In the genomic region with DNA sequence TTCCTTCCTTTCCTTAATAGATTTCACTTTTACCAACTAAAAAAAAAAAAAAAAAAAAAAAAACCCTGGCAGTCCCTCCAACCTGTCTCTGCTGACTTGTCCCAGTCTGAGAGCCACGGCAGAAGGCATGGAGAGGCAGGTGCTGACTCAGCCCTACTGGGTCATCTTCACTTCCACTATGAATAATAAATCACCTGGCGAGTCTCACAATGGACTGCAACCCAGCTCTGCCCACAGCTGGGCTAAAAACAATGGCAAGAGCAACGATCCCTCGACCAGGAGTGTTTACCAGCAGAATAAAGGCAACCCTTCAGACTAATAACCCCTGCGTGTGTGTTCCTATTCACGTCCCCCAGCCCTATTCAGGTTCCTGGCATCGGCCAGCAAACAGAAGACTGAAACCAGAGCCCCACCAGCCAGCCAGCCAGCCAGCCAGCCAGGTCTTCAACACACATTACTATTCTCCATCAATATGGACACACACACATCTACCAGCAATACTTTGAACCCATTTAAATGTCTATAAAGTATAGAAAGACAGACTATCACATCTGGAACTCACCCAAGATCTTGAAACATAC, we compare ENCODE assay signal across 12 mouse cellular contexts. TPM values are rescaled to one million over a fixed set of nuclear protein-coding genes. Genes with fewer than 3 reads are reported as not detected.
DNase-seq lines count a peak whose midpoint lies in the region; ATAC-seq and TF ChIP-seq lines count a peak whose summit lies in the region.
"Had no signal": no experiment of that assay in that cellular context is flagged by ENCODE, and none has a peak within 500 bp of the region (broad histone marks: within the 10 kb centered on the region; RNA-seq: fewer than 3 reads in every experiment).

No protein-coding gene starts in this region.

- TF ChIP-seq CTCF in midbrain, postnatal 0 days (IDR thresholded peaks at IDR 0.05), result no peak

- no peak for DNase-seq in heart, adult 8-10 months (ENCODE audit: low spot score)
- no peak for DNase-seq in midbrain, embryonic 10.5 days (ENCODE audit: low spot score)
- no peak for DNase-seq in midbrain, postnatal 0 days (ENCODE audit: low spot score)
- no peak for DNase-seq in adipocyte (ENCODE audit: low spot score)
- no peak for DNase-seq in layer of hippocampus, adult 18-20 months (ENCODE audit: low spot score in 2 of 2)
- no peak for DNase-seq in frontal cortex, postnatal 14 days (ENCODE audit: low spot score in 2 of 2)
- DNase-seq: thymus, postnatal 14 days had no signal

- peaks cover 65% of the 10 kb centered on the region for H3K4me1 ChIP-seq in heart, embryonic 11.5 days (ENCODE audit: control insufficient read depth, insufficient read depth, low read length)
- peaks cover 68% of the 10 kb centered on the region for H3K4me1 ChIP-seq in midbrain, embryonic 10.5 days
- H3K4me1 ChIP-seq in midbrain, postnatal 0 days (ENCODE audit: insufficient read depth, low read length), result peaks cover 13% of the 10 kb centered on the region
- H3K4me1 ChIP-seq in kidney, embryonic 15.5 days, result peaks cover 64% of the 10 kb centered on the region

- H3K9ac ChIP-seq in heart, embryonic 11.5 days (ENCODE audit: low read depth, low read length), result no peak overlapping the region
- no peak overlapping the region for H3K9ac ChIP-seq in midbrain, postnatal 0 days (replicated peaks; ENCODE audit: low read length, poor library complexity, severe bottlenecking)
- no peak overlapping the region for H3K9ac ChIP-seq in kidney, embryonic 15.5 days
- H3K9ac ChIP-seq: liver, embryonic 14.5 days had no signal

- H3K36me3 ChIP-seq in heart, embryonic 11.5 days (ENCODE audit: control insufficient read depth, insufficient read depth, low read length), result no peaks in the 10 kb centered on the region
- H3K36me3 ChIP-seq in midbrain, embryonic 10.5 days, result no peaks in the 10 kb centered on the region
- H3K36me3 ChIP-seq in midbrain, postnatal 0 days (ENCODE audit: insufficient read depth, low read length), result no peaks in the 10 kb centered on the region
- H3K36me3 ChIP-seq in kidney, embryonic 15.5 days, result no peaks in the 10 kb centered on the region

- 55% methylated on average over 7 of the region's 7 CpGs for WGBS in heart, embryonic 11.5 days (ENCODE audit: insufficient replicate concordance)
- 41% methylated on average over 7 of the region's 7 CpGs for WGBS in midbrain, embryonic 10.5 days
- 19% methylated on average over 7 of the region's 7 CpGs for WGBS in midbrain, postnatal 0 days
- 24% methylated on average over 7 of the region's 7 CpGs for WGBS in kidney, embryonic 15.5 days

- ATAC-seq in heart, embryonic 11.5 days (replicated peaks; ENCODE audit: insufficient number of reproducible peaks, low FRiP score, low TSS enrichment), result no peak
- ATAC-seq in midbrain, postnatal 0 days (ENCODE audit: low FRiP score), result no peak
- no peak for ATAC-seq in kidney, embryonic 15.5 days (replicated peaks; ENCODE audit: low FRiP score)
- ATAC-seq: intestine, embryonic 16.5 days had no signal

- no peaks in the 10 kb centered on the region for H3K9me3 ChIP-seq in heart, embryonic 11.5 days (replicated peaks; ENCODE audit: control insufficient read depth, low read length)
- H3K9me3 ChIP-seq in midbrain, embryonic 10.5 days (replicated peaks), result no peaks in the 10 kb centered on the region
- no peaks in the 10 kb centered on the region for H3K9me3 ChIP-seq in midbrain, postnatal 0 days (ENCODE audit: low read length)
- no peaks in the 10 kb centered on the region for H3K9me3 ChIP-seq in kidney, embryonic 15.5 days (replicated peaks)

- no peaks in the 10 kb centered on the region for H3K27me3 ChIP-seq in heart, embryonic 11.5 days (ENCODE audit: control insufficient read depth, insufficient read depth, low read length)
- H3K27me3 ChIP-seq in midbrain, embryonic 10.5 days (ENCODE audit: low read depth, poor library complexity, severe bottlenecking), result no peaks in the 10 kb centered on the region
- no peaks in the 10 kb centered on the region for H3K27me3 ChIP-seq in midbrain, postnatal 0 days (ENCODE audit: insufficient read depth, low read length)
- no peaks in the 10 kb centered on the region for H3K27me3 ChIP-seq in kidney, embryonic 15.5 days

- no peak overlapping the region for H3K4me3 ChIP-seq in heart, embryonic 11.5 days (ENCODE audit: low read depth, low read length)
- H3K4me3 ChIP-seq in midbrain, embryonic 10.5 days, result no peak overlapping the region
- no peak overlapping the region for H3K4me3 ChIP-seq in midbrain, postnatal 0 days (ENCODE audit: low read depth, low read length)
- H3K4me3 ChIP-seq in kidney, embryonic 15.5 days (replicated peaks), result no peak overlapping the region

- peak overlapping the region; percentile 18; the same call in 1 of the 2 replicates for H3K27ac ChIP-seq in heart, embryonic 11.5 days (ENCODE audit: low read depth, low read length)
- H3K27ac ChIP-seq in midbrain, embryonic 10.5 days (replicated peaks), result peak overlapping the region; percentile 38; the same call in 1 of the 2 replicates
- H3K27ac ChIP-seq in midbrain, postnatal 0 days (ENCODE audit: low read depth, low read length), result no peak overlapping the region
- H3K27ac ChIP-seq in kidney, embryonic 15.5 days, result peak overlapping the region; percentile 41; the same call in 1 of the 2 replicates
- H3K27ac ChIP-seq: liver, embryonic 14.5 days had no signal

- no peak overlapping the region; the same call in 1 of the 2 replicates for H3K4me2 ChIP-seq in heart, embryonic 11.5 days
- H3K4me2 ChIP-seq in midbrain, postnatal 0 days (ENCODE audit: low read depth, low read length, poor library complexity, severe bottlenecking), result no peak overlapping the region
- H3K4me2 ChIP-seq in kidney, embryonic 15.5 days, result no peak overlapping the region; the same call in 1 of the 2 replicates

RNA-seq across cellular contexts. Expression of a gene that starts 37.0 kb away (rescaled TPM):
- polyA plus RNA-seq in heart, embryonic 11.5 days (2014; fragmentation: Nextera tagmentation; extraction: Ambion mirVana), result 11.8 and 12.9 TPM in 2 replicates
- 10 to 100 TPM; 14.2 to 17.0 (median 15.0) TPM for total RNA-seq in heart, adult 8-10 months (2022)
- polyA plus RNA-seq in midbrain, embryonic 10.5 days (2016; fragmentation: Nextera tagmentation; extraction: Ambion mirVana), result 2.9 and 3.2 TPM in 2 replicates
- 10.0 and 12.6 TPM in 2 replicates for total RNA-seq in midbrain, postnatal 0 days (2014; rRNA removed)
- 3.6 and 4.1 TPM in 2 replicates for polyA plus RNA-seq in midbrain, postnatal 0 days (2015; fragmentation: Nextera tagmentation; extraction: Ambion mirVana)
- 5.2 and 5.7 TPM in 2 replicates for polyA plus RNA-seq in kidney, embryonic 15.5 days (2015; fragmentation: Nextera tagmentation; extraction: Ambion mirVana)
- total RNA-seq in layer of hippocampus, adult 18-20 months (2021), result 10 to 100 TPM; 43.3 to 45.7 TPM
- total RNA-seq: MEL had no signal

RNA-seq across cellular contexts. Expression of a gene that starts 37.1 kb away (rescaled TPM):
- polyA plus RNA-seq in heart, embryonic 11.5 days (2014; fragmentation: Nextera tagmentation; extraction: Ambion mirVana), result 8.4 and 8.6 TPM in 2 replicates
- 1 to 10 TPM; 1.9 to 4.7 (median 3.3) TPM for total RNA-seq in heart, adult 8-10 months (2022)
- polyA plus RNA-seq in midbrain, embryonic 10.5 days (2016; fragmentation: Nextera tagmentation; extraction: Ambion mirVana), result 3.0 and 5.3 TPM in 2 replicates
- 6.7 and 11.6 TPM in 2 replicates for total RNA-seq in midbrain, postnatal 0 days (2014; rRNA removed)
- polyA plus RNA-seq in midbrain, postnatal 0 days (2015; fragmentation: Nextera tagmentation; extraction: Ambion mirVana), result 9.8 and 11.6 TPM in 2 replicates
- polyA plus RNA-seq in kidney, embryonic 15.5 days (2015; fragmentation: Nextera tagmentation; extraction: Ambion mirVana), result 7.7 and 7.8 TPM in 2 replicates
- total RNA-seq in layer of hippocampus, adult 18-20 months (2021), result 10 to 100 TPM; 31.9 to 35.6 TPM
- total RNA-seq: MEL had no signal
